Mouse (Mus musculus) heart, embryonic 15.5 days (tissue): ENCODE data around the gene Zscan26. TPM values are rescaled to one million over a fixed set of nuclear protein-coding genes. Genes with fewer than 3 reads are reported as not detected.
"Not testable (repeated sequence)": the region's sequence is repeated elsewhere in the genome, so short reads cannot be mapped to it uniquely, and the experiment has no call there.

Source experiments
- ATAC-seq: fragments of 200-750 bp; cut with Nextera tagmentation; replicated peaks from 2 replicates; pipeline ENCODE4 v1.8.0; 2017; ENCODE audit warnings: low read depth, moderate TSS enrichment; ENCODE audit not compliant: insufficient number of reproducible peaks, insufficient read depth, low FRiP score
- H3K27ac ChIP-seq: fragments of 300-500 bp; sonication (generic); 2 replicates; pipeline ENCODE4 v1.5.1; 2015; ENCODE audit warnings: mild to moderate bottlenecking, inconsistent platforms
- H3K27me3 ChIP-seq: fragments of 300-500 bp; sonication (generic); 2 replicates; pipeline ENCODE4 v1.6.1; 2015; ENCODE audit warnings: inconsistent platforms
- H3K36me3 ChIP-seq: fragments of 300-500 bp; sonication (generic); 2 replicates; pipeline ENCODE4 v1.6.1; 2015; ENCODE audit warnings: mild to moderate bottlenecking, inconsistent platforms
- H3K4me1 ChIP-seq: fragments of 300-500 bp; sonication (generic); replicated peaks from 2 replicates; pipeline ENCODE4 v1.6.1; 2015; ENCODE audit warnings: inconsistent platforms
- H3K4me2 ChIP-seq: fragments of 300-500 bp; sonication (generic); 2 replicates; pipeline ENCODE4 v1.6.1; 2015; ENCODE audit warnings: inconsistent platforms, mild to moderate bottlenecking, moderate library complexity
- H3K4me3 ChIP-seq: fragments of 300-500 bp; sonication (generic); 2 replicates; pipeline ENCODE4 v1.5.1; 2015; ENCODE audit warnings: mild to moderate bottlenecking, inconsistent platforms
- H3K9ac ChIP-seq: fragments of 300-500 bp; sonication (generic); 2 replicates; pipeline ENCODE4 v1.6.1; 2015; ENCODE audit warnings: mild to moderate bottlenecking, inconsistent platforms
- H3K9me3 ChIP-seq: fragments of 300-500 bp; sonication (generic); replicated peaks from 2 replicates; pipeline ENCODE4 v1.6.1; 2016; ENCODE audit warnings: inconsistent platforms
- whole genome bisulfite sequencing: fragments of 180-500 bp; shearing (Covaris S2); methylation state at CpG from one replicate; pipeline ENCODE4 v1.1.7; 2015; ENCODE audit warnings: mixed read lengths; 5-methylcytosine and 5-hydroxymethylcytosine counted together
- polyA plus RNA-seq: library from polyadenylated mRNA; unstranded; fragments of >200 nt; fragmentation: Nextera tagmentation; extraction: Ambion mirVana; gene quantifications from 2 replicates; pipeline ENCODE4 v1.2.1, GENCODE M21; 2015

Gene Zscan26
- polyA plus RNA-seq, 1 experiment from 2014 or later, result 27.0 TPM

DNA sequence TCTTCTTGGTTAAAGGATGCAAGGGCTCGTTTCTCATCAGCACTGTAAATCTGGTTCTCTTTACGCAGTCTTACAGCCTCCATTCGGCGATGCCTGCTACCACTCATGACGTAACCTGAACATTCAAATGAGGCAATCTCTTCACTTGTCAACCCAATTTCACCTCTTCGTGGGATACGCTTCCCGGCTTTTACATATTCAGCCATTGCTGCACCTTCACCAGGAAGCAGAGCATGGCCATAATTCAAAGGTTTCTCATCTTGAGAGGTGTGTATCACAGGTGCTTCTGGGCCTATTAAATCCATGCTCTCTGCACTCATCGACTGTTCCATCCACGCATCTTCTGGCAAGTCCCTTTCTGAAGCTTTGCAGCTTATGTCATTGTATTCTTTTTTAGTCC is 13.8 kb upstream of the Zscan26 start:
- H3K4me3 ChIP-seq, result no peak overlapping the region
- ATAC-seq, result no peak
- 86% methylated on average over 10 of the region's 10 CpGs for WGBS
- no peak overlapping the region; the same call in 1 of the 2 replicates for H3K4me2 ChIP-seq
- no peak overlapping the region for H3K9ac ChIP-seq
- no peaks in the 10 kb centered on the region for H3K27me3 ChIP-seq
- no peak overlapping the region for H3K27ac ChIP-seq
- peaks cover 7% of the 10 kb centered on the region for H3K4me1 ChIP-seq
- H3K36me3 ChIP-seq, result no peaks in the 10 kb centered on the region
- no peaks in the 10 kb centered on the region for H3K9me3 ChIP-seq

DNA sequence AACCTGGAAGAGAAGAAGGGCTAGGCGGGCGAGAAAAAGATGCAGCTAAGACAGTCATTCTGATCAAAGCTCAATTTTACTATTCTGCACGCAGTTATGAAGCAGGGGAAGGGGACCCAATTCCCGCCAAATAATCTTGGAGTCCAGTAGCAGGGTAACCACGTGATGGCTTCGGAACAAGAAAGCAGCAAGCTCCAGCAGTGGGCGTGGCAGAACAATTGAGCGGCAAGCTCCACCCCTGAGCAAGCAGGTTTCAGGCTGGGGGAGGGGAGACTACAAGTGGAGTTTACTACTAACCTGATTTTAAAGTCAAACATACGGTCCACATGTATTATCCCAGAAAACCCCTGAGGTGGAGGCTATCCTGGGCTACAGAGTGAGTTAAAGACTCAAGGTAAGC is 9.0 kb upstream of the Zscan26 start:
- not testable (repeated sequence) for H3K9ac ChIP-seq, H3K4me1 ChIP-seq, H3K27ac ChIP-seq, H3K27me3 ChIP-seq, H3K9me3 ChIP-seq, H3K4me3 ChIP-seq, H3K36me3 ChIP-seq, ATAC-seq, H3K4me2 ChIP-seq
- WGBS, result 48% methylated on average over 9 of the region's 9 CpGs

DNA sequence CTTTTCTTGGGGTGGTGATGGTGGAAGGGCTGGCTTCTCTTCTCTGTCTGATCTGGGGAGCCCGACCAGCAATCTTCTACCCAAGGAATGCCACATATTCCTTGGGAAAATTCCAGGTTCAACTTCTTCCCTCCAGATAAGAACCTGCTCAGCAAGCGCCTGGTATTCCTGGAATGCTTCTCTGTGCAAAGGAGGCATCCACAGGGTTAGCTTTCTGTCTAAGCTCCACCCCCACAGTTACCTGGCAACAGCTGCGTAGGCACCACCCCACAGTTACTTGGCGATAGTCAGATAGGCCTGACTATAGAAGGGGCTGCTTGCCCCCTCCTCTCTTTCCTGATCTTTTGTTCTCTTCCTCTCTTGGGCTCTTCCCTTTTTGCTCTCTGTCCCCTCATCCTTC is 2.8 kb upstream of the Zscan26 start:
- 10% methylated on average over 4 of the region's 4 CpGs for WGBS
- H3K36me3 ChIP-seq, result peaks cover 2% of the 10 kb centered on the region; the same call in 1 of the 2 replicates
- no peak overlapping the region for H3K4me2 ChIP-seq
- no peaks in the 10 kb centered on the region for H3K9me3 ChIP-seq
- no peak overlapping the region for H3K27ac ChIP-seq
- no peak overlapping the region for H3K9ac ChIP-seq
- no peak; the same call in 1 of the 2 replicates for ATAC-seq
- no peak overlapping the region for H3K4me3 ChIP-seq
- H3K4me1 ChIP-seq, result peaks cover 10% of the 10 kb centered on the region; the same call in 1 of the 2 replicates
- H3K27me3 ChIP-seq, result no peaks in the 10 kb centered on the region

DNA sequence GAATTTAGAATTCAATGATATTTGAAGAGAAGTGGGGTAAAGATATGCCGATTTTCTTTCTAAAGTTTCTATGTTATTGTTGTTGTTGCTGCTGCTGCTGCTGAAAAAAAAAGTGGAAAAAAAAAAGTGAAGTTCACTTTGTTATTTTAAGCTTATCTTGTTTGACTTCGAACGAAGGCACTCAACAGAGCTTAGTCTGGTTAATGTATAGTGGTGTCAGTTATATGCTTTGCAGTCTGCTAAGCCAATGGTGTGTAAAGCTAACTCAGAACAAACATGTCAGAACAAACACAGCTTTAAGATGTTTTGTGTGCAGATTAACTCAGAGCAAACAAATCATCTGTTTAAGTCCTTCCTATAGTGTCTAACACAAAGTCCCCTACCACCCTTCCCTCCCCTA is 603 bp upstream of the Zscan26 start:
- WGBS, result 44% methylated on average over 3 of the region's 3 CpGs
- Histone ChIP-seq H3K9me3 (no peaks in the 10 kb centered on the region), H3K4me1 (peaks cover 10% of the 10 kb centered on the region; the same call in 1 of the 2 replicates), H3K27ac (peak overlapping the region; percentile 86; the same call in 1 of the 2 replicates), H3K27me3 (no peaks in the 10 kb centered on the region), H3K36me3 (peaks cover 6% of the 10 kb centered on the region; the same call in 1 of the 2 replicates), H3K4me3 (no peak overlapping the region), H3K4me2 (0 out of 2 replicates have a peak overlapping the region, but pooled peaks have one; percentile 64), H3K9ac (no peak overlapping the region)
- ATAC-seq, result no peak

DNA sequence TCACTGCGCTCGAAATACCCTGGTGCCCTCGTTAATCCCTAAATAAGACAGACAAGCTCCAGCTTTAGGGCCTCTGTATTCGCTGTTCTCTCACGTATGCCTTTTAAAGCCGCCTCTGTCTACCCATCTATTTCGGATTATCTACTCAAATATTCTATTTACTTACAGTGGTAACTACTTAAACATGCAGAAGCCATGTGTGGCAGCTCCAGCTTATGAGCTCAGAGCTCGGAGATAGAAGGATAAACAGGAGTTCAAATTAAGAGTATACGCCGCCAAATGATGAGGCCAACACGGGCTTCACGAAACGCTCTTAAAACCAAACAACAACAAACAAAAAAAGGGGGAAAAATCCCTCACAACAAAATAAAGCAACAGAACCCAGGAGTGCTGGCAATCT is 488 bp downstream of the Zscan26 start:
- H3K4me2 ChIP-seq, result peak overlapping the region; percentile 64
- H3K4me1 ChIP-seq, result peaks cover 10% of the 10 kb centered on the region; the same call in 1 of the 2 replicates
- H3K27ac ChIP-seq, result peak overlapping the region; percentile 86
- 2% methylated on average over 13 of the region's 13 CpGs for WGBS
- H3K36me3 ChIP-seq, result peaks cover 8% of the 10 kb centered on the region
- H3K4me3 ChIP-seq, result peak overlapping the region; percentile 87
- no peaks in the 10 kb centered on the region for H3K27me3 ChIP-seq
- peak overlapping the region; percentile 82 for H3K9ac ChIP-seq
- no peaks in the 10 kb centered on the region for H3K9me3 ChIP-seq
- ATAC-seq, result no peak

DNA sequence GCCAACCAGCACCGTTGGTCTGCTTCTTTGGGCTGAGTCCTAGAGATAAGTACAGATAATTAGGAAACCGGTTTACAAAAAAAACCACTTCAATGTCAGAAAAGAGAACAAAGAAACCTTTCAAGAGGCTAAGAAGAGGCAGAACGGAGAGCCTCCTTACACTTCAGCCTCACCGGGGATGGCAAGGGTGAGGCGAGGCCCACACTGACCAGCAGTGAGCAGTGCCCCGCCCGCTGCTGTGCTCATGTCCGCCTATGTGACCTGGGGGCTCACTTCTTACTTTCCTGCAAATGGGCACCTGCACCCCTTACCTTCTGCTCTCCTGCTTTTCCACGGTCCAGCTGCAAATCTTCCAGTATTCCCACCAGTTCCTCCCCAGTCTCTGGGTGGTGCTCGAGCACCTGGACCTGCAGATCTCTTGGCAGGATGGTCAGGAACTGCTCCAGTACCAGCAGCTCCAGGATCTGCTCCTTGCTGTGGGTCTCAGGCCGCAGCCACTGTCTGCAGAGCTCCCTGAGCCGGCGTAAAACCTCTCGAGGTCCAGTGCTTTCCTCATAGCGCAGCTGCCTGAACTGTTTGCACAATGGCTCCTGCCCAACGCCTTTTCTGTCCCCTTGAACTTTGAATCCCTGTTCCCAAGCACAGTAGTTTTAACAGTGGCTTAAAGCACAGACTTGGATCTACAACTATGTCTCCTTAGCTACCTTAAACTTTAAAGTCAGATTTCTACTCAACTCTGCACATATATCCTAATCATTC is 5.5 kb downstream of the Zscan26 start:
- ATAC-seq, result no peak
- Histone ChIP-seq H3K4me2 (no peak overlapping the region), H3K4me1 (peaks cover 7% of the 10 kb centered on the region; the same call in 1 of the 2 replicates), H3K27ac (no peak overlapping the region), H3K27me3 (no peaks in the 10 kb centered on the region), H3K36me3 (peaks cover 53% of the 10 kb centered on the region), H3K4me3 (no peak overlapping the region), H3K9ac (no peak overlapping the region), H3K9me3 (no peaks in the 10 kb centered on the region)
- 81% methylated on average over 16 of the region's 16 CpGs for WGBS

DNA sequence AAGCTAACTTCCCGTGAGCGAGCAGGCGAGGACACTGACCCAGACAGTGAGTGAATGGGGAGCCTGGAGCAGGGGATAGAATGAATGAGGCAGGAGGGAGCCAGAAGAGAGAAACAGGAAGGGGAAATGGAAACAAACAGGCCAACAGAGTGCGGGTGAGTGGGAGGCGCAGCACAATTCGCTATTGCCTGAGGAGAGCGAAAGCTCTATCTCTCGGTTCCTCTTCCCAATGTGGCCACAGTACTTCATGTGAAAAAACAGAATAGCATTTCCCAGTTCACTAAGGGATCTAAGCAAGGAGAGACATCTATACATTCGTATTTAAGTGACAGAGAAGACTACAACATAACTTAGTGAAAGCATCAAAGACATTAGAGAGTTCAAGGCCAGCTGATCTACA is 6.7 kb downstream of the Zscan26 start:
- Histone ChIP-seq H3K9ac (no peak overlapping the region), H3K27me3 (no peaks in the 10 kb centered on the region), H3K36me3 (peaks cover 57% of the 10 kb centered on the region), H3K4me2 (no peak overlapping the region), H3K9me3 (no peaks in the 10 kb centered on the region), H3K4me3 (no peak overlapping the region), H3K27ac (no peak overlapping the region), H3K4me1 (no peaks in the 10 kb centered on the region; the same call in 1 of the 2 replicates)
- ATAC-seq, result no peak
- 83% methylated on average over 9 of the region's 9 CpGs for WGBS

DNA sequence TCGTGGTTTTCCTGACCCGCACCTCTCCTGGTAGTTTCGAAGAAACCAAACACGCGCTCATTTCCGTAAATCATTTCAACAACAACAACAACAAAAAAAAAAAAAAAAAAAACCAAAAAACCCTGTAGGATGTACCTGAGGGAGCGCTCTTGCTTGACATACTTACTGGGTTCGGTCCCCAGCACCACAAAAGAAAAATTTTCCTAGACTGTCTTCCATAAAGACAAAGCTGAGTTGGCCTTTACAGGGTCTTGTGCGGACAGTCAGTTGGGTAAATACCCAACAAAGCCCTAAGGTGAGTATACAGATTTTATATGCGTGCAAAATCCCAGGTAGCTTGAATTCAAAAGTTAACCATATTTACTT is 12.3 kb downstream of the Zscan26 start:
- H3K4me3 ChIP-seq, result peak overlapping the region; percentile 54
- H3K27ac ChIP-seq, result peak overlapping the region; percentile 87
- H3K36me3 ChIP-seq, result peaks cover 32% of the 10 kb centered on the region
- no peak for ATAC-seq
- H3K9me3 ChIP-seq, result no peaks in the 10 kb centered on the region
- H3K27me3 ChIP-seq, result no peaks in the 10 kb centered on the region
- peak overlapping the region; percentile 64 for H3K9ac ChIP-seq
- 17% methylated on average over 10 of the region's 10 CpGs for WGBS
- H3K4me1 ChIP-seq, result peaks cover 5% of the 10 kb centered on the region
- peak overlapping the region; percentile 69 for H3K4me2 ChIP-seq

DNA sequence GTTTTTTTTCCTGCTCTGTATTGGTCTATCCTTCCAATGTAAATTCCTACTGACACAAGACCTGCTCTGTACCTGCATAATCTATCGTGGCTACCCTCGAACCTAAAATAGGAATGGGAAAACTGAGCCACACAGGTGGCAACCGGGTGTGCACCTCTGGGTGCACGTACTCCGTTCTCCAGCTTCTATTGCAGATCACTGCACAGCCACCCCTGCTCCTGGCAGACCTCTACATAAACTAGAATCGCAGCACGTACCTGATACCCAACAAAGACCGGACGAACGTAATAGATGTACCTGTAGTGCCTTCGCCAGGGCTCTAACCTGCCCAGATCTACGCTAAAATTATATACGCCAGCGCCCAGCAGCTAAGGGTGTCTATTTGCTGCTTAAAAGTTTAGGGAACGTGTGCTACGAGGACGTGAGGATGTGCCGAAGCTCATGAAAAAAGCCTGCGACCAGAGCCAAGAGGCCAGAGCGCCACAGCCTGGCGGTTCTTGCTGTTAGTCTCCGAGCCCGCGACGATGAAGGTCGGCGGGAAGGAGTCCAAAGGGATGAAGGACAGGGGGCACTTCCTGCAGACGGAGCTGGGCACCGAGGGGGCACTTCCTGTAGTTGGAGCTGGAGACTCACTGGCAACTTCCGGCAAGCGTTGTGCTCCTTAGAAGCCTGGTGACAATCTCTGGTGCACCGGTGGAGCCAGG is 12.9 kb downstream of the Zscan26 start, which contains the start of gene Pgbd1:
Gene Pgbd1 (minus strand): TSS at position 556 of the 704 bp plus-strand sequence.
- peak within 1 kb of the TSS; percentile 64 for H3K9ac ChIP-seq
- no peaks in the 10 kb centered on the region for H3K27me3 ChIP-seq
- no peaks in the 10 kb centered on the region for H3K9me3 ChIP-seq
- H3K27ac ChIP-seq, result peak within 1 kb of the TSS; percentile 87
- ATAC-seq, result peak; percentile 89
- H3K36me3 ChIP-seq, result peaks cover 27% of the 10 kb centered on the region
- peak within 1 kb of the TSS; percentile 54 for H3K4me3 ChIP-seq
- H3K4me2 ChIP-seq, result peak within 1 kb of the TSS; percentile 69
- peaks cover 5% of the 10 kb centered on the region for H3K4me1 ChIP-seq
- 1% methylated on average over 32 of the region's 32 CpGs for WGBS

DNA sequence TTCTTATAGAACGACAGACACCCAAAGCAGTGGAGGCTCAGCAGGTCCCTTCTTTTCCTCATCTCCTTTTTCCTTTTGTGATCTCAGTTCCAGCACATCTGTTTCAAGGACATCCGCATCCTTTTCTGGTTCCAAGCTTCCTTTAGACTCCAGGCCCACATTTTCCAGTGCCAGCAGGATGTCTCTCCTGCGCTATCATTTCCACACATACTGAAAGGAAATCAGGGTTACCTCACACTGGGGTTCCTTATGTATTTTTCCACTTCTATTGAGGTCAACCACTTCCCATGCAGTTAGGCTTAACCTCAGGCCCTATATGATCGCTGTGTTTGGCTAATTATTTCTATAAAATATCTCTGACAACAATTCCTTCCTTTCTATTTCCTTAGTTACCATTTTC is 18.1 kb downstream of the Zscan26 start:
- ATAC-seq, result no peak; the same call in 1 of the 2 replicates
- Histone ChIP-seq H3K27ac (no peak overlapping the region), H3K4me3 (no peak overlapping the region), H3K9ac (no peak overlapping the region), H3K4me1 (peaks cover 5% of the 10 kb centered on the region), H3K9me3 (no peaks in the 10 kb centered on the region), H3K4me2 (no peak overlapping the region), H3K27me3 (no peaks in the 10 kb centered on the region), H3K36me3 (no peaks in the 10 kb centered on the region)
- WGBS, result 78% methylated on average over 4 of the region's 4 CpGs

DNA sequence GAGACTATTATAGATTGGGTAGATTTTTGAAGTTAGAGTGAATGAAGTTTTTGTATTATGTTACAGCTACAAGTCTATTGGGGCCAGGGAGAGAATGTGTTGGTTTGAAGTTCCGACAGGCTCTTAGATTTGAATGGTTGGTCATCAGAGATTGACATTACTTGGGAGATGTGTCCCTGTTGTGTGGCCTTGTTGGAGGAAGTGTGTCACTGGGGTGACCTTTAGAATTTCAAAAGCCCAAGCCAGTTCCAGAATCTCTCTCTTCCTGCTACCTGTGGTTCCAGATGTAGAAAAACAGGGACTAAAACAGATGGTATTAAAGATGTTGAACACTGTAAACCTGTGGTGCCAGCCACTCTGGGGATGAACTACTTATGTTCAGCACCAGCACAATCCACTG is 25.9 kb downstream of the Zscan26 start:
- Histone ChIP-seq H3K9ac (no peak overlapping the region), H3K27me3 (no peaks in the 10 kb centered on the region), H3K36me3 (no peaks in the 10 kb centered on the region), H3K4me1 (no peaks in the 10 kb centered on the region), H3K4me2 (no peak overlapping the region), H3K27ac (no peak overlapping the region), H3K4me3 (no peak overlapping the region), H3K9me3 (no peaks in the 10 kb centered on the region)
- ATAC-seq, result no peak
- WGBS, result 92% methylated on average over 1 of the region's 1 CpGs
